Mouse (Mus musculus) A20 (cell line): ENCODE data around the gene Ifna11.

Experiments used
- DNase-seq: peaks from one replicate; pipeline ENCODE4 v3.0.0-alpha.2; 2011; ENCODE audit warnings: low read depth, low spot score

Ifna11 gene

DNA sequence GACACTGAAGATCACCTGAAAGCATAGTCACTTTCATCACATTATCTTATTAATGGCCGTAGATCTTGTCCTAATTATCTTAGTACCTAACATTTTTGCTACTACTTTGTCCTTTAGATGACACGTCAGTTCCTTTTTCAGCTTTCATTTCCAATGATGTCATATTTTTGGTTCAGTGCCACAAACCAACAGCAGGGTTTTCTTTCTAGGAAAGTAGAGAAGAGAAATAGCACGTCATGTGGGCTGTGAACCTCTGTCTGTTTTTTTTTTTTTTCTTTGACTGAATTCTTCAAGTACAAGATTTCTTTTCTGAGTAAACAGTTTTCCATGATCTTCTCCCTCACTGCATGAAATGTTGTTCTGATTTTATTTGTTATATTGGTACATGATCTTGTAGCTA, 20.3 kb downstream of the Ifna11 start:
- no peak for DNase-seq

DNA sequence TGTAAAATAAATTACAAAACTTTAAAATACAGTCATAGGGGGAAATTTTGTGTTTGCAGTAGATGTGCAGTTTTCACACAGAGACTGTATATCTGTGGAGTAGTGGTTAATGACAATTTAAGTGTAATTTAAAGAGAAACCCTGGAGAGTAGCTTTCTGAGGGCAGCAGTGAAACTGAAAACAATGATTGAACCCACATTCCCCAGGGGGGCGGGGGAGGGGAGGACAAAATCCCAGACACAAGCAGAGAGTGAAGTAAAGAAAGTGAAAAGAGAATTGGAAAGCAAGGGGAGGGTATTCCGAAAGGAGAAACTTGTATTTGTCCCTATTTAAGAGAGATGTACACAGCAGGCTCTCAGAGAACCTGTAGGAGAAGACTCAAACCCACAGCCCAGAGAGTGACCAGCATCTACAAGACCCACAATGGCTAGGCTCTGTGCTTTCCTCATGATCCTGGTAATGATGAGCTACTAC, 21.7 kb downstream of the Ifna11 start, which contains the start of gene Ifna4:
Gene Ifna4, plus strand, starts transcription at position 424 of the 474 bp plus-strand sequence.
- no peak for DNase-seq

DNA sequence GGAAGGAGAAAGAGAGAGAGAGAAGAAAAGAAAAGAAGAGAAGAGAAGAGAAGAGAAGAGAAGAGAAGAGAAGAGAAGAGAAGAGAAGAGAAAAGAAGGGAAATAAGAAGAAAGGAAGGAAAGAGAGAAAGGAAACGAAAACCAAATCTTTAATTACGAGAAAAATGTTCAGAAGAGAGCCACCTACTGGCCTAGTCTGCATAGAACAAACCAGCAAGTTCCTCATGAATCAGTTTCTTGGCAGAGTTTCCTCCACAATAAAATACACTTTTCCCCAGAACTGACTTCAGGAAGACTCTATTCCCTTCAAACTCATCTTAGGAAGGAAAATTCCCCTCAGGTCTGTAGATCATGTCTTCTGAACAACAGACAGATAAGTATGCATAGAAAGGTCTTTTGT, 25.6 kb downstream of the Ifna11 start:
- no peak for DNase-seq

DNA sequence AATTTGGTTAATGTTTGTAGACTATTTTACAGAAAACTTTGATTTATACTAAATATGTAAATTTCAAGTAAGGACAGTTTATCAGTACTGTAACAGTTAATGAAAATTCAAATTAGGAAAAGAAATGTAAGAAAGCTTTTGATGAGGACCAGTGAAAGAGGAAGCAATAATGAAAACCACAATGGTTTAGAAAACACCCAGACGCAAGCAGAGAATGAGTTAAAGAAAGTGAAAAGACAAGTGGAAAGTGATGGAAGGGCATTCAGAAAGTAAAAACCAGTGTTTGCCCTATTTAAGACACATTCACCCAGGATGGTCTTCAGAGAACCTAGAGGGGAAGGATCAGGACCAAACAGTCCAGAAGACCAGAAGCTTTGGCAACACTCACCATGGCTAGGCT, 29.9 kb downstream of the Ifna11 start, which contains the start of gene Ifna1:
Gene Ifna1, plus strand, starts transcription at position 390 of the 400 bp plus-strand sequence.
- DNase-seq: no peak

DNA sequence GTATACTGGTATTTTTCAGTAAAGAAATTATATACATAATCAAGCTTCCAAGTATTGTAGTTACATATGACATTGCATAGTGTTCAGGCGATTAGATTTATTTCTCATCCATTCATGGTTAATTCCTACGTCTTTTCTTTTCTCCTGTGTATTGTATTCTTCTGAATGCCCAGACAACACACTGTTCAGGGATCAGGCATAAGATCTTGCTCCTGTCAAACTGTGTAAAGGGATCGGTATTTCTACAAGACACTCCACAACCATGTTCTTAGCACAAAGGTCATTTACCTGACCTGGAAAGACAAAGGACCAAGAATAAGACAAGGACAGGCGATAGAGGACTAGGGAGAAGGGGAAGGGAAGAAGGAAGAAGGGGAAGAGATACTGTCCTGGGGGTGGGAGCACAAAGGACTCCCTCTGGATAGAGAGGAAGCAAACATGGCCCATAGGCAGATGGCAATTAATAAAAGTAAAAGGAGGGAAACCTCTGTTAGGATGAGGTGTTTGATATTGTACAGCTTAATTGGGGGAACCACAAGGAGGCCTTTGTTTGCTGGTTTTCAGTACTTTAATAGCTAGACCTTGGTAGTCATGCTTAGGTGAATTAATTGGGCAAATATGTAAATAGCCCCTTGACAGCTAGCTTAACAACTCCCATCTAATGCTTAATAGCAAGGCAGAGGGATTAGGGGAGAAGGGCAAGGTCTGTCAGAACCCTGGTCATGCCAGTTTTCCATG, 31.4 kb downstream of the Ifna11 start:
- no peak for DNase-seq

DNA sequence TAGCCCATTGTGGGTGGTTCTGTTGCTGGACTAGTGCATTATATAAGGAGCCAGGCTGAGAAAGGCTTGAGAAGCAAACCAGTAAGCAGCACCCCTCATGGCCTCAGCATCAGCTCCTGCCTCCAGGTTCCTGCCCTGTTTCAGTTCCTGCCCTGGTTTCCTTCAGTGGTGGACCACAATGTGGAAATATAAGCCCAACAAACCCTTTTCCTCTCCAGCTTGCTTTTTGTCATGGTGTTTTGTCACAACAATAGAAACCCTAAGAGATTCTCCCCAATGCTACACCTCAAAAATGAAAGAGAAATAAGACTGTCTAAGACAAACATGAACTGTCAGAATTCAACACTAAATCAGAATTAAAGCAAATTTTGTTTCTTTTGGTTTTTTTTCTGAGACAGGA, 39.5 kb downstream of the Ifna11 start:
- no peak for DNase-seq

DNA sequence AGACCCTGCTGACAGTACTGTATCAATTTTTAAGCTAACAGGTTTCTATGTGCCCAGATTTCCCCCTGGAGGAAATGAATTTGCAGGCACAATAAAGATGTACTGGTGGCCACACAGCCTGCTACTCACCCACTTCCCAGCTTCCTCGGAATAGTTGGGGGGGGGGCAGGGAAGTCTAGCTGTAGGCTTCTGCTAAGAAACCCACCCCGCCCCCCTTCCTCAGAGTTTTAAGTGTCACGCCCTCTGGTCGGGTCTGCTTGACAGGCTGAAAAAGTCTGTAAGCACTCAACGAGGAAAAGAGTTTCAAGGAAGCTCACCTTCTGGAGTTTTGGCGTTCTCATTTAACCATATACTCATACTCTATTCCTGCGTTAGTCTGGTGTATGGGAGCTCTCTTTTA, 43.5 kb downstream of the Ifna11 start:
- DNase-seq: no peak

DNA sequence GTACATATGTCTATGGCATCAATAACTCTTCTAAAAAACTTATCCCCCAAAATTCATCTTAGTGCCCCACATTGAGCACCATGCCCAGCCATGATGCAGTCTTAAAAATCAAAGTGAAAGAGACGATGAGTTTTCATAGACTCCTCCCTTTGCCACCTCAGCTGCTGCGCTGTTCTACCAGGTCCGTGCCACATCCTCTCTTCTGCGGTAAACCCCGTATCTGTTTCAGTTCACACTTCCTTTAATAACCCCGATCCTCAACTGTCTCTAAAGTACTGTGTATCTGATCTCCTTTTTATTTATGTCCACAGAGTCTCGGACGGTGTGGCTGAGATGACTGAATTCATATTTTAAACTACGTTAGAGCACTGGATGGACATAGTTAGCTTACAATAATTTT, 44.8 kb downstream of the Ifna11 start:
- peak; percentile 84 for DNase-seq

DNA sequence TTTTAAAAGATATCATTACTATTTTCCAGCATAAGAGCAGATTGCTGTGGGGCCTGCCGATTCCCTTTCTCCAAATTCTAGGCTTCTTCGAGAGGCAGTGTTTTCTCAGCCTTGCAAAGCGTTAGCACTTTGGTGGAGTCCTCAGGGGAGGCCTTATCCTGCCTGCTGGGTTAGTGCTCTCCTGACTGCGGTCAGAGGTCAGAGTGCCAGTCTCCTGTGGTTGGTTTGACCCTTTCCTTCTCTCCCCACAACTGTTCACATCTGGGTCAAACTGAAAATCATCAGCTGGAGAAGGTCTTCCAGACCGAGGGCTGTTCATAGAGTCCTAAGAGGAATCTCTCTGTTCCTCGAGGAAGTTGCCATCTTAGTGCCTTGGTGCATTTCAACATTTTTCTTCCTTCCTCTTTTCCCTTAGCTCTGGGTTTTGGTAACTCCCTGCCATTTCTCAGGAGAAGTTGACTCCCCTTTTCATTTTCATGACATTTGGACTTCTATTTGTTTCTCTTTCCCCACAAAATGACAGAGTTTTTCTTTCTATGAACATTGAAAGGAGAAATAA, 45.3 kb downstream of the Ifna11 start:
- no peak for DNase-seq

DNA sequence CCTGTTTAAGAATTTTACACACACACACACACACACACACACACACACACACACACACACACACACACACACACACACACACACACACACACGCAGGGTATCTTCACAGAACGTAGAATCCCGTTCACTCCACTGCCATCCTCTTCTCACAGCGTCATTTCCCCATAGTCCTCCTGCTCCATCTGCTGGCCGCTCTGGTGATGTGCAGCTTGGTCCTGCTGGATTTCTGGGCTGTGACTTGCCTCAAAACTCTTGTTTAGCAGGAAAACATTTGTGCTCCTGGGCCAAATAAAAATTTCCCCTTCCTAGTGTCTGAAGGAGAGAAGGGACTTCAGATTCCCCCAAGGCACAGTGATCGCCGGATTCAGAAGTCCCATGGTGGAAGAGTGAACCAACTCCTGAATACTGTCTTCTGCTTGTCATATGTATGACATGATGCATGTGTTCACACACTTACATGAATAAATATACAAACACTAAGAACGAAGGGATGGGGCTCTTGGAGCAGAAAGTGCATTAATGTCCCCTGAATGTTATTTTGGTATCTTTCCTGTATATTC, 47.7 kb downstream of the Ifna11 start:
- DNase-seq: peak; percentile 80

DNA sequence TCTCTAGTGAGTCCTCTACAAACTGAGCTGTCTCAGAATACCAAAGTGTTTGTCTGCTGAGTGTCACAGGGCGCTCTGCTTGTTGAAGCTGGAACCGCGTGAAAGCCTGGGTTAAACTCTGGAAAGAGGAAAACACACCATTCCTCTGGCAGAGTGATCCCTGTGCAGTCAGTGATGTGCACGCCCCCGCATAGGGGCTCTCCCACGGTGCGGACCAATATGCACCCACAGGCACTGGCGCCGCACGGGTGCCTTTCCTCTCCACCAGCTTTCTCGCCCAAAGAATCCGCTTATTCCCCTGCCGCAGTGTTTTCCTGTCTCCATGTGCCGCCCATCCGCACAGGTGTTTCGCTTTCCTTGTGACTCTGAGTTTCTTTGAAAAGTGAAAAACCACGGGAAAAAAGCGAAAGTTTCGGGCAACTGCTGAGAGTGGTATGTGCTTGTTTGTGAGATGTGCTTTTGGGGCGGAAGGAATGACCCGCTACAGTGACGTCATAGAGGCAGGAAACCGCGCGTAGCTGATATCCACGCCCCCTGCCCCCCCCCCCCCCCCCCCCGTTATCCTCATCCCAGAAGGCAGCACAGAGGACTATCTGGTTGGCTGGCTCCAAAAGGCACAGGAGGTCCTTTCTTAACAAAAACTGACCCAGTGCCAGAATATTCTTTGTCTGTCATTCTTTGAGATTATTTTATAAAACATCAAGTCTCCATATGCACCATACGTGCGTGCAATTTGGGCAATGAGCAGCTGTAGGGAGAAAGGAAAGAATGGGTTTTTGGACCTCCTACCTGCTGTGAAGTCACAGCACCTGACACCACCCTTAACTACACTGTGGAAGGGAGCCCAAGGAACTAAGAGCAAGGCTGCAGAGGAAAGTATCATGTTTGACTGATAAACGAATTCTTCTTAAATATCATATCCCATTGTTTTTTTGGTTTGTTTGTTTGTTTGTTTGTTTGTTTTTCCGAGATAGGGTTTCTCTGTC, 48.5 kb downstream of the Ifna11 start:
- peak; percentile 61 for DNase-seq
